Mouse (Mus musculus): ENCODE measurements around the gene Idua. TPM values are rescaled to one million over a fixed set of nuclear protein-coding genes. Genes with fewer than 3 reads are reported as not detected.

Gene Idua
- polyA plus RNA-seq, 1 experiment: 12.4 TPM

GRCm38 (mm10) chr5:108713691-108714090 is 53.6 kb downstream of the Idua start:
- no peak overlapping the region for H3K4me3 ChIP-seq (replicated peaks; ENCODE audit: control insufficient read depth, low read depth, low read length)
- peaks cover 2% of the 10 kb centered on the region for H3K4me1 ChIP-seq (ENCODE audit: control insufficient read depth, insufficient read depth, low read length)
- TF ChIP-seq POLR2A (IDR thresholded peaks at IDR 0.05; ENCODE audit: borderline replicate concordance, control insufficient read depth, low read depth, low read length): no peak
- no peak for TF ChIP-seq CTCF (IDR thresholded peaks at IDR 0.05; ENCODE audit: control insufficient read depth, insufficient read depth, low read length)
- H3K27ac ChIP-seq (ENCODE audit: control insufficient read depth, insufficient read depth, low read depth, low read length, poor library complexity): no peak overlapping the region

GRCm38 (mm10) chr5:108714149-108714548 is 54.0 kb downstream of the Idua start:
- H3K4me1 ChIP-seq (ENCODE audit: control insufficient read depth, insufficient read depth, low read length): no peaks in the 10 kb centered on the region
- TF ChIP-seq CTCF (IDR thresholded peaks at IDR 0.05; ENCODE audit: control insufficient read depth, insufficient read depth, low read length) (no peak), POLR2A (IDR thresholded peaks at IDR 0.05; ENCODE audit: borderline replicate concordance, control insufficient read depth, low read depth, low read length) (no peak)
- H3K27ac ChIP-seq (ENCODE audit: control insufficient read depth, insufficient read depth, low read depth, low read length, poor library complexity): no peak overlapping the region
- no peak overlapping the region for H3K4me3 ChIP-seq (replicated peaks; ENCODE audit: control insufficient read depth, low read depth, low read length)
- 61% methylated on average over 6 of the region's 6 CpGs for WGBS

- WGBS: 83% methylated on average over 1 of the region's 1 CpGs
- Histone ChIP-seq H3K4me3 (replicated peaks; ENCODE audit: control insufficient read depth, low read depth, low read length) (no peak overlapping the region), H3K27ac (ENCODE audit: control insufficient read depth, insufficient read depth, low read depth, low read length, poor library complexity) (no peak overlapping the region), H3K4me1 (ENCODE audit: control insufficient read depth, insufficient read depth, low read length) (no peaks in the 10 kb centered on the region)
- TF ChIP-seq POLR2A (IDR thresholded peaks at IDR 0.05; ENCODE audit: borderline replicate concordance, control insufficient read depth, low read depth, low read length): no peak
- TF ChIP-seq CTCF (IDR thresholded peaks at IDR 0.05; ENCODE audit: control insufficient read depth, insufficient read depth, low read length): no peak
Observed at GRCm38 (mm10) chr5:108715974-108716373, 55.8 kb downstream of the Idua start.

GRCm38 (mm10) chr5:108718051-108718450 is 57.9 kb downstream of the Idua start:
- Histone ChIP-seq H3K4me3 (replicated peaks; ENCODE audit: control insufficient read depth, low read depth, low read length) (no peak overlapping the region), H3K4me1 (ENCODE audit: control insufficient read depth, insufficient read depth, low read length) (no peaks in the 10 kb centered on the region), H3K27ac (ENCODE audit: control insufficient read depth, insufficient read depth, low read depth, low read length, poor library complexity) (no peak overlapping the region)
- 74% methylated on average over 4 of the region's 4 CpGs for WGBS
- TF ChIP-seq POLR2A (IDR thresholded peaks at IDR 0.05; ENCODE audit: borderline replicate concordance, control insufficient read depth, low read depth, low read length) (no peak), CTCF (IDR thresholded peaks at IDR 0.05; ENCODE audit: control insufficient read depth, insufficient read depth, low read length) (no peak)

- no peaks in the 10 kb centered on the region for H3K4me1 ChIP-seq (ENCODE audit: control insufficient read depth, insufficient read depth, low read length)
- 63% methylated on average over 7 of the region's 7 CpGs for WGBS
- no peak overlapping the region for H3K4me3 ChIP-seq (replicated peaks; ENCODE audit: control insufficient read depth, low read depth, low read length)
- H3K27ac ChIP-seq (ENCODE audit: control insufficient read depth, insufficient read depth, low read depth, low read length, poor library complexity): no peak overlapping the region
- TF ChIP-seq CTCF (IDR thresholded peaks at IDR 0.05; ENCODE audit: control insufficient read depth, insufficient read depth, low read length) (no peak), POLR2A (IDR thresholded peaks at IDR 0.05; ENCODE audit: borderline replicate concordance, control insufficient read depth, low read depth, low read length) (no peak)
Observed at GRCm38 (mm10) chr5:108719761-108720160, 59.6 kb downstream of the Idua start.

- WGBS: 44% methylated on average over 2 of the region's 2 CpGs
- TF ChIP-seq POLR2A (IDR thresholded peaks at IDR 0.05; ENCODE audit: borderline replicate concordance, control insufficient read depth, low read depth, low read length) (no peak), CTCF (IDR thresholded peaks at IDR 0.05; ENCODE audit: control insufficient read depth, insufficient read depth, low read length) (no peak)
- Histone ChIP-seq H3K4me1 (ENCODE audit: control insufficient read depth, insufficient read depth, low read length) (no peaks in the 10 kb centered on the region), H3K27ac (ENCODE audit: control insufficient read depth, insufficient read depth, low read depth, low read length, poor library complexity) (no peak overlapping the region), H3K4me3 (replicated peaks; ENCODE audit: control insufficient read depth, low read depth, low read length) (no peak overlapping the region)
Observed at GRCm38 (mm10) chr5:108724006-108724405, 63.9 kb downstream of the Idua start.

GRCm38 (mm10) chr5:108726557-108727248 is 66.6 kb downstream of the Idua start:
- H3K4me1 ChIP-seq (ENCODE audit: control insufficient read depth, insufficient read depth, low read length): no peaks in the 10 kb centered on the region
- no peak overlapping the region for H3K27ac ChIP-seq (ENCODE audit: control insufficient read depth, insufficient read depth, low read depth, low read length, poor library complexity)
- H3K4me3 ChIP-seq (replicated peaks; ENCODE audit: control insufficient read depth, low read depth, low read length): no peak overlapping the region
- TF ChIP-seq POLR2A (IDR thresholded peaks at IDR 0.05; ENCODE audit: borderline replicate concordance, control insufficient read depth, low read depth, low read length) (no peak), CTCF (IDR thresholded peaks at IDR 0.05; ENCODE audit: control insufficient read depth, insufficient read depth, low read length) (peak; percentile 78)
- 26% methylated on average over 5 of the region's 5 CpGs for WGBS

- WGBS: 89% methylated on average over 1 of the region's 1 CpGs
- TF ChIP-seq CTCF (IDR thresholded peaks at IDR 0.05; ENCODE audit: control insufficient read depth, insufficient read depth, low read length) (no peak), POLR2A (IDR thresholded peaks at IDR 0.05; ENCODE audit: borderline replicate concordance, control insufficient read depth, low read depth, low read length) (no peak)
- H3K27ac ChIP-seq (ENCODE audit: control insufficient read depth, insufficient read depth, low read depth, low read length, poor library complexity): no peak overlapping the region
- H3K4me3 ChIP-seq (replicated peaks; ENCODE audit: control insufficient read depth, low read depth, low read length): no peak overlapping the region
- no peaks in the 10 kb centered on the region for H3K4me1 ChIP-seq (ENCODE audit: control insufficient read depth, insufficient read depth, low read length)
Observed at GRCm38 (mm10) chr5:108727425-108727824, 67.3 kb downstream of the Idua start.

Other genes starting within 250 kb of the Idua start
- gene Atp5k, start 225.9 kb upstream of the Idua start, polyA plus RNA-seq (2011; ENCODE audit: insufficient read depth, insufficient read length, low replicate concordance, missing spikeins): 313 and 485 TPM in 2 replicates
- gene Mfsd7a, start 211.4 kb upstream of the Idua start, polyA plus RNA-seq (2011; ENCODE audit: insufficient read depth, insufficient read length, low replicate concordance, missing spikeins): 5.3 and 11.2 TPM in 2 replicates
- 10.1 and 13.7 TPM in 2 replicates for gene Pcgf3, start 199.1 kb upstream of the Idua start, polyA plus RNA-seq (2011; ENCODE audit: insufficient read depth, insufficient read length, low replicate concordance, missing spikeins)
- gene Cplx1, start 110.3 kb upstream of the Idua start, polyA plus RNA-seq (2011; ENCODE audit: insufficient read depth, insufficient read length, low replicate concordance, missing spikeins): 3.7 TPM in 1 of 2 replicates, not detected in the other
- gene Gak, start 30.6 kb upstream of the Idua start, polyA plus RNA-seq (2011; ENCODE audit: insufficient read depth, insufficient read length, low replicate concordance, missing spikeins): 36.4 and 52.3 TPM in 2 replicates
- gene Tmem175, start 30.6 kb upstream of the Idua start, polyA plus RNA-seq (2011; ENCODE audit: insufficient read depth, insufficient read length, low replicate concordance, missing spikeins): 2.7 and 7.2 TPM in 2 replicates
- 4.4 and 16.4 TPM in 2 replicates for gene Dgkq, start 9.3 kb downstream of the Idua start, polyA plus RNA-seq (2011; ENCODE audit: insufficient read depth, insufficient read length, low replicate concordance, missing spikeins)
- gene Slc26a1, start 15.2 kb downstream of the Idua start, polyA plus RNA-seq (2011; ENCODE audit: insufficient read depth, insufficient read length, low replicate concordance, missing spikeins): 1.8 and 2.2 TPM in 2 replicates
- gene Fgfrl1, start 32.1 kb downstream of the Idua start, polyA plus RNA-seq (2011; ENCODE audit: insufficient read depth, insufficient read length, low replicate concordance, missing spikeins): 6.4 and 8.2 TPM in 2 replicates
- gene Rnf212, start 114.7 kb downstream of the Idua start, polyA plus RNA-seq (2011; ENCODE audit: insufficient read depth, insufficient read length, low replicate concordance, missing spikeins): 4.6 and 5.6 TPM in 2 replicates
- not detected in 2 replicates for gene Tmed11, start 135.0 kb downstream of the Idua start, polyA plus RNA-seq (2011; ENCODE audit: insufficient read depth, insufficient read length, low replicate concordance, missing spikeins)
- gene Vmn2r8, start 148.5 kb downstream of the Idua start, polyA plus RNA-seq (2011; ENCODE audit: insufficient read depth, insufficient read length, low replicate concordance, missing spikeins): 0.11 TPM in 1 of 2 replicates, not detected in the other
- not detected in 2 replicates for gene Vmn2r9, start 192.3 kb downstream of the Idua start, polyA plus RNA-seq (2011; ENCODE audit: insufficient read depth, insufficient read length, low replicate concordance, missing spikeins)

All from bone marrow, adult 2 months (tissue).